Mouse (Mus musculus): ENCODE data around the gene Skap2.

DNA sequence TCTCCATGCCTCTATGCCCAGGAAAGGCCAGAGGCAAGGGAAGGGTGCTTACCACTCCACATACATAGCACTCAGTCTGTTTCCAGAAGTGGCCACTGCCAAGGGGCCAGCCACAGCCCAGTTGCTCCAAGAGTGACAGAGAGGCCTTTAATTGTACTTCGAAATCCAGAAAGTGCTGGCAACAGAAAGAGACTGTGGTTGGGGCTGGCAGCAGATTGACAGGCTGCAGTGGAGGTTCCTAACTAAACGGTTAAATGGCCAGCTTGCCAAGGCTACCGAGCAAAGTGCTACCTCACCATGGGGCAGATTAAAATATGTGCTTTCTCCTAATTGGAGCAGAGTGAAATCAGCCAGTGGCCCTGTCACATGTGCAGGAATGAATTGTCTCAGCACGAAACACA lies 186.7 kb downstream of the Skap2 start:
- no peak for TF ChIP-seq CTCF (IDR thresholded peaks at IDR 0.05; ENCODE audit: extremely low read depth, insufficient read depth, insufficient read length, insufficient replicate concordance)
- no peak for TF ChIP-seq POLR2A (IDR thresholded peaks at IDR 0.05; ENCODE audit: low read depth, low read length)
